Mouse (Mus musculus): ENCODE results near the gene Foxj3.

GRCm38 (mm10) chr4:119671164-119671563, 134.4 kb downstream of the Foxj3 start:
- TF ChIP-seq CTCF (IDR thresholded peaks at IDR 0.05; ENCODE audit: insufficient read depth, low read depth, low read length) (no peak), POLR2A (IDR thresholded peaks at IDR 0.05; ENCODE audit: insufficient read depth, low read depth, low read length) (no peak)
